Mouse (Mus musculus) Patski (cell line): ENCODE measurements around the gene Rhou. TPM values are rescaled to one million over a fixed set of nuclear protein-coding genes. Genes with fewer than 3 reads are reported as not detected.

ENCODE experiments used
- ATAC-seq: fragments of 100-300 bp; one replicate; pipeline ENCODE4 v1.8.0; 2021
- CTCF ChIA-PET: fragments of 350-600 bp; sonication (Branson Sonifier 250); formaldehyde crosslinking; loops from one replicate; lab custom pipeline; 2022; ENCODE audit warnings: inconsistent platforms; lab: Charles Lee
- POLR2A ChIA-PET: fragments of 350-600 bp; sonication (Branson Sonifier 250); formaldehyde crosslinking; loops from one replicate; lab custom pipeline; 2022; ENCODE audit warnings: antibody characterized with exemption, inconsistent platforms; lab: Charles Lee
- DNase-seq: peaks from one replicate; pipeline ENCODE4 v3.0.0-alpha.2; 2011; ENCODE audit warnings: low read depth, low spot score
- H3K27me3 ChIP-seq: fragments of 371-371 bp; one replicate; pipeline ENCODE4 v1.5.1; 2021
- CTCF ChIP-seq: fragments of 100-300 bp; IDR thresholded peaks from one replicate; pipeline ENCODE4 v1.5.1; 2021
- in situ Hi-C: fragments of 300-500 bp; cut with MboI; formaldehyde crosslinking; loops from 3 replicates; pipeline ENCODE4 v1.11.1; 2018; ENCODE audit warnings: low pct_unique_long_range_greater_than_20kb, mixed read lengths
- polyA plus RNA-seq: library from polyadenylated mRNA; unstranded; gene quantifications from one replicate; pipeline ENCODE4 v1.2.3, GENCODE M21; 2021

Rhou gene
- polyA plus RNA-seq, 1 experiment from 2014 or later: 73.3 TPM

GRCm38 (mm10) chr8:123710335-123710734 lies 56.6 kb downstream of the Rhou start:
- CTCF ChIA-PET: interaction anchor here (0.8 to 1.4 kb wide), 2 partner anchors 8 to 55 kb away, joined by 3 read pairs; no protein-coding TSS in a partner anchor
- no peaks in the 10 kb centered on the region for H3K27me3 ChIP-seq
- no peak for TF ChIP-seq CTCF
- POLR2A ChIA-PET: no interaction called here
- ATAC-seq (no peak), DNase-seq (no peak)
- in situ Hi-C loops: no loop called here

Other genes with a start within 250 kb of the Rhou start
- gene Mc1r, start 246.8 kb upstream of the Rhou start, polyA plus RNA-seq: 0.05 TPM
- 3.9 TPM for gene Tubb3, start 242.5 kb upstream of the Rhou start, polyA plus RNA-seq
- 38.9 TPM for gene Def8, start 230.4 kb upstream of the Rhou start, polyA plus RNA-seq
- gene Afg3l1, start 176.0 kb upstream of the Rhou start, polyA plus RNA-seq: 63.4 TPM
- 12.1 TPM for gene Dbndd1, start 138.5 kb upstream of the Rhou start, polyA plus RNA-seq
- gene Gas8, start 135.1 kb upstream of the Rhou start, polyA plus RNA-seq: 55.7 TPM
- 34.1 TPM for gene Rab4a, start 152.1 kb downstream of the Rhou start, polyA plus RNA-seq
- 4.9 TPM for gene Ccsap, start 206.3 kb downstream of the Rhou start, polyA plus RNA-seq
- 0.12 TPM for gene Acta1, start 240.8 kb downstream of the Rhou start, polyA plus RNA-seq